Mouse (Mus musculus): ENCODE measurements around the gene Rsc1a1.

Rsc1a1 gene

DNA sequence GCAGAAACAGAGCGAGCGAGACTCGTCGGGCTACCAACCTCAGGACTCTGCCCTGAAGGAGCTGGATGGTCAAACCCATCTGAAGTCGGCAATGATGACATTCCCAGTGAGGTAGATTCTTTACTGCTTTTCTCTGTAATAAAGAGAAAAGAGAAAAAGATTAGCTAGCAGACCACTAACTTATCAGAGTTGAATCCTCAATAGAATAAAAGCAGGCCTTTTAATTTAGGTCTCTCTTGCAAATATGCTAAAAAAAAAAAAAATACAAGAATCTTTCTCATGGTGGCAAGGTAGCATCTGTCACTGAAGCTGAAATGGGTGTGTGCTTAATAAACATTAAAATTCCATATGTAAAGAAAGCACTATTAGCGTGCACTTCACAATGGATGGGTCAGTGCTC, at the start of gene Rsc1a1:
Rsc1a1 (minus strand) TSS at position 101 of the 400 bp plus-strand sequence.
- DNase-seq = no peak

DNA sequence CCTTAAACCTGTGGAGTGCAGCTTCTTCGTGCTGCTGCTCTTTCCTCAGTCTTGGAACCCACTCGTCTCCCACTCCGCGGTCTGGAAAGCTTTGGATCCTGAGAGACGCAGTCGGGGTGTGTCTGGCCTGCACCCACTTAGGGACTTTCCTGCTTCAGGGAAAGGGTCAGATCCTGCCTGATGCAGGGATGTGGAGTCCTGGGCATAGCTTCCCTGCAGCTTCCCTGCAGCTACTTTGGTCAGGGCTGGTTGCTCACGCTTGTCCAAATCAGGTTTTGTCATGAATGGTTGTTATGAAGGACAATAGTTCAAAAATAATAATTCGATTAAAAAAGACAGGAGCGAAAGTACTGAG, 49.8 kb upstream of the Rsc1a1 start:
- no peak for DNase-seq

DNA sequence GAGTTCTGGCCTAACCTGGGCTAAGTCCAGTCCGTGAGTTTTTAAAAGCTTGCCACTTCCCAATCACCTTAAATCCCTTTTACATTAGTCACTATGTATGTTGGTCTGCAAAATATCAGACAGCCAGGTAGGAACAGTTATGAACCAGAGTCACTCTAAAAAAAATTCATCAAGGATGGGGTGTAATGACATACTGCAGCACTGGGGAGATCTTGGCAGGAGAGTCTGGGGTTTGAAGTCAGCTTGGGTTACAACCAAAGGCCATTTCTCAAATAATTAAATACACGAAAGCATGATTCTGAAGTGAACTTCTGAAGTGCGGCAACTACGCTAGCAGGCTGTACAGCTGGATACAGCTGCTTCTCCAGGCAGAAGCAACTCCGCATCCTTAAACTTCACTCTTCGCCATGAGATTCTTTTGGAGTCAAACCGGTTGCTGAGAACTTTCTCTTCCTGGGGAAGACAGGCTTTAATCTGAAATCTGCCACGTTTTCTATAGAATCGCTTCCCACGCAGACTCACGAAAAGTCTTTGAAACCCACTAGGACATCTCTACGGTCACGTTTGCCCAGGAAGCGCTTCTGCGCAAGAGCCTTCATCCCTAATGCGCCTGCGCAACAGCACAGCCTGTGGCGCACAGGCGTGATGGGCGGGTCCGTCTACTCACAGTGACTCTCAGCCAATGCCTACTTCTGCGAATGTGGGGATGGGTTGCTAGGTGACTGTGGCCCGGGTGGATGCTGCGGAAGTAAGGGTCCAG, 49.2 kb upstream of the Rsc1a1 start:
- peak; percentile 93 to 96 for DNase-seq

DNA sequence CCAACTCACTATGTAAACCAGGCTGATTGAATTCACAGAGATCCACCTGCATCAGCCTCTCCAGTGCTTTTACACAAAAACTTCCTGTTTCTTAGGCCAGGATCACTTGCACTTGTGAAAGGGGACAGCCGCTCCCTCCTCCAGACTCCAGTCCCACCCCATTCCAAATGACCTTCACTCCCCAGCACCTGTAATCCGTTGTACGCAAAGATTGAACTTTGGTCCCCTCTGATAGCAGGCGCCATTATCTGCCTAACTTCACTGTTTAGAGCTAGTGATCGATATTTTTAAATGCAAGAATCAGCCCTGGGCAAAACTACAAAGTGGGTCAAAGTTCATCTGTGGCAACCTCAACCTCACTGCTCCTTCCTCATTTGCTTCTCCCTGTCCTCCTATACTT, 46.4 kb upstream of the Rsc1a1 start:
- no peak for DNase-seq

DNA sequence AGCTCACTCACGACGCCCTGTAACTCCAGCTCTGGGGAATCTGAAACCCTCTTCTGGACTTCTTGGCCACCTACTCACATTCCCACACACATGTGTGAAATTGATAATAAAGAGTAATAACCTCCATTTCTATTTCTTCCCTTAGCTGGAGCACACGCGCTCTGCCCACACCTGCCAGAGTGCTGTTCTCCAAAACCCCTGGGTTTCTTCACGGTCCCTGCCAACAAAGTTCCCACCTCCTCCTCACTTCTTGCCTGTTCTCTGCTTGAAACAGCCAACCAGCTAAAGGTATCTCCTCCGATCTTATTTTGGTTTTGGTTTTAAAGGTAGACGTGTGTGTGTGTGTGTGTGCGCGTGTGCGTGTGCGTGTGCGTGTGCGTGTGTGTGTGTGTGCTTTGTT, 45.0 kb upstream of the Rsc1a1 start:
- DNase-seq = no peak

DNA sequence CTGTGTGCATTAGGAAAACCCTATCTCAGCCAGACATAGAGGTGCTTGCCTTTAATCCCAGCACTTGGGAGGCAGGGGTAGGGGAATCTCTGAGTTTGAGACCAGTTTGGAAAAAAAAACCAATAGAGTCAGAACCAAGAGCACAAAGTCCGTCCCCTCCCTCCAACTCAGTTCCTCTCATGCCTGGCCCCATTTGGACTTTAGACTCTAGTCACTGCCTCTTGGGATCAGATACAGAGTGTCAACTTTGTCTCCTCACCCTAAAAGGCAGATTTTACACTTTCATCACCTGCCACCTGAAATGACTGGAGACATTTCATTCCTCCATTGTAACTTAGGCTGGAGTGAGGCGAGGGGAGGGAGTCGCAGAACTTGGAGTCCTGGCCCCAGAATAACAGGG, 43.9 kb upstream of the Rsc1a1 start:
- peak; percentile 57 to 75 for DNase-seq

DNA sequence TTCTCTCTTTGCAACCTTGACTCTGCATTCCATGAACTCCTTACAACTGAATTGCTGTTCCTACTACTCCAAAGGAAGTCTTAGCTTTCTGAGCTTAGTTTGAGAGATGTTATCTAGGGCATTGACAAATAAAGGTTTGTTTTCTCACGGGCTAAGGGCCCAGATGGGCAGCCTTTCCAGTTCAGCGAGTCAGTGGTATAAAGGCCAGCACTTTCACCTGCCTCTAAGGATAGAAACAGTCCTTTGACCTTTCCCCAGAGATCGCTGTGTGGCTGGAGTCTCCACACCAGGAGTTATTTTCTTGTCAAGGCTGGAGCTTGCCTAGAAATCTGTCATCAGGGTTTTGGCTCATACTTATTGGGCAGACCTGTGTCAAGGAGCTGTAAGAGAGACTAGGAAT, 40.3 kb upstream of the Rsc1a1 start:
- peak; percentile 52 to 78 for DNase-seq

DNA sequence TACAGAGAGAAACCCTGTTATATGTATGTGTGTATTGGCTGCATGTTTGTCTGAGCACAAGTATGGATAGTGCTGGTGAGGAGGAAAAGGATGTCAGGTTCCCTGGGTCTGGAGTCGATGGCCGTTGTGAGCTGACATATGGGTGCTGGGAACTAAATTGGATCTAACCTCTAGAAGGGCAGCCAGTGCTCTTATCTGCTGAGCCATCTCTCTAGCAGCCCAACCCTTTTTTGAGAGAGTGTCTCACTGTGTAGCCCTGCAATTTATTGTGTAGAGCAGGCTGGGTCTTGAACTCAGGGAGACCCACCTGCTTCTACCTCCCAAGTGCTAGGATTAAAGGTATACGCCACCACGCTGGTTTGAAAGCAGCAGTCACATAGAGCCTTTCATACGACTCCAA, 39.9 kb upstream of the Rsc1a1 start:
- no peak for DNase-seq

DNA sequence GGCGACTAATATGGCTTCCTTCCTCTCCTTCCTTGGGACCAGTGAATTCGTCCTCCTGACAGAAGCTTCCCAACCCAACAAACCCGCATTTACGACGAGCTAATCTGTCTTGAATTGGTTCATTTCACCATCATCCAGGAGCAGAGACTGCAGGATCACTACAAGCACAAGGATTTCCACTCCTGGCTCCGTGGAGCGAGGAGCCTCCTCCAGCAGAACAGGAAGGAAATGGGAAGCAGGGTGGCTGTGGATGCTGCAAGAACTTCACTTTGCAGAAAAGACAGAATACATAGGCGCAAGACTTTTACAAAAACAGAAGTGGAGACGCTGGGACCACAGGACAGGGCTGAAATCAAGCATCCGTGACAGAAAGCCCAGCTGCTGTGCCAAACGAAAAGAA, 39.2 kb upstream of the Rsc1a1 start:
- no peak for DNase-seq

DNA sequence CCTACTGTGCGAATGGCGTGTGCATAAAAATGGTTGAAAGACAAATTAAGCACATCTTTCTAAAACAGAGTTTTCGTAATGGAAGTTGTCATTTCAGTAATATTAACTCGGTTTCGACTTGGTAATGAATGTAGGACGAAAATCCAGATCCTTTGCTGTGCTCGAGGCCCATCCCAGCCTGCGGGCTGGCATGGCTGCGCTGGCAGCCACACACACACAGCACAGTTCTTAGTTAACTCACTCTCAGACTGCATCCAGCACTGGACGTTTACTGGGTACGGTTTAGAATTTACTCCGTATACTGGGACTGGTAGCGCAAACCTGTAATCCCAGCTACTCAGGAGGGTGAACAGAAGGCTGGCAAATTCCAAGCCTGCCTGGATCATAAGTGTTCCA, 38.3 kb upstream of the Rsc1a1 start:
- no peak for DNase-seq

DNA sequence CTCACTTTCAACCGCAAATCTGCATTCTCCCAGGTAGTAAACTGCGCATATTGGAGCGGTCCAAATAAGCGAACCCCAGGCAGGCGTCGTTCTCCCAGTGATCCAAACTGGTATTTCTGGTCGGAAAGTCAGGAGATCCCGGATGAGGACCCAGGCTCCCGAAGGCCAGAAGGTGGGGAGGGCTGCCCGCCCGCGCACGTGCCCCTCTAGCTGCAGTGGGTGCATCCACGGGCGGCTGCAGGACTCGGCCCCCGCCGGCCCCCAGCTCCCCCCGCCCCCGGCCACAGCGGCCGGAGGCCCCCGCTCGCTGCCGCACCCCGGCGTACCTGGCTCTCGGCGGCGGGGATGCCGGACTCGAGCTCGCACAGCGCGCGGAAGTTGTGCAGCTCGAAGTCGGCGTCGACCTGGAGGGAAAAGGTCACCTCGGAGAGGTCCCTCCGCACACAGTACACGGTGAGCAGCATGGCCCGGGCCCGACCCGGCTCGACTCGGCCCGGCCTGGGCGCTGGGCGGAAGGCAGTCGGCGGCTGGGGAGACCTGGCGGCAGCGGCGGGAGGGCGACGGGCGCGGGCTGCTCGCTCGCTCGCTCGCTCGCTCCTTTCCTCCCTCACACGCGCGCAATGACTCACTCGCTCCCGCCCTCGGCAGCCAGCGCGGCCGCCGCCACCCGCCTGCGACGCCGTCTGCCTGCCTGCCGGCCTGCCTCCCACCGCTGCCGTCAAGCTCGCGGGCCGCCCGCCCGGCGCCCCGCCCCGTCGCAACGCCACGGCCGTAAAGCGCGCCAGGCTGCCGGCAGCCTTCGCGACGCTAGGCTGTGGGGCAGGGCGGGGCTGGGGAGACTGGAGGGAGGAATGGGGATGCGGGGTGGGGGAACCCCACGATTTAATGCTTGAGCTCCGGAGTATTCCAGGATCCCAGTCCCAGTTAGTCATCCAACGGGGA, 37.6 kb upstream of the Rsc1a1 start, which contains the start of gene Ddi2:
Ddi2 (minus strand) TSS at position 689 of the 942 bp plus-strand sequence.
- DNase-seq = peak; percentile 86 to 95

DNA sequence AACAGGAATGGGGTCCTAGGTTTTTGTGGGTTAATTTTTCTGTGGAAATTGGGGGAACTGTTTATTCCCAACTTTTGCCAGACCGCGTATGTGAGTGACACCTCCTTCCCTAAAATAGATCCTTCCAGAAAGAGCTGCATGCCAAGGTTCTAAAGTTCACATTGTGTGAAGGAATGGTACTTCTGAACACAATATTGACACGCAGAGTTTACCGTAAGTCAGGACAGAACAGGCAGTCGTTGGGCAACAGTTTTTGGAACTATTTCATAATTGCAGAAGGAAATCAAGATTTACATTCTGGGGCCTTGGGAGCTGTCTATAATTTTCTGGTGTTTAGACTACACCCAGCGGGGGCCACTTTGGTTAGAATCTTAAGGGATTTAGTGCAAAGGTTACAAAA, 36.6 kb upstream of the Rsc1a1 start:
- no peak for DNase-seq

DNA sequence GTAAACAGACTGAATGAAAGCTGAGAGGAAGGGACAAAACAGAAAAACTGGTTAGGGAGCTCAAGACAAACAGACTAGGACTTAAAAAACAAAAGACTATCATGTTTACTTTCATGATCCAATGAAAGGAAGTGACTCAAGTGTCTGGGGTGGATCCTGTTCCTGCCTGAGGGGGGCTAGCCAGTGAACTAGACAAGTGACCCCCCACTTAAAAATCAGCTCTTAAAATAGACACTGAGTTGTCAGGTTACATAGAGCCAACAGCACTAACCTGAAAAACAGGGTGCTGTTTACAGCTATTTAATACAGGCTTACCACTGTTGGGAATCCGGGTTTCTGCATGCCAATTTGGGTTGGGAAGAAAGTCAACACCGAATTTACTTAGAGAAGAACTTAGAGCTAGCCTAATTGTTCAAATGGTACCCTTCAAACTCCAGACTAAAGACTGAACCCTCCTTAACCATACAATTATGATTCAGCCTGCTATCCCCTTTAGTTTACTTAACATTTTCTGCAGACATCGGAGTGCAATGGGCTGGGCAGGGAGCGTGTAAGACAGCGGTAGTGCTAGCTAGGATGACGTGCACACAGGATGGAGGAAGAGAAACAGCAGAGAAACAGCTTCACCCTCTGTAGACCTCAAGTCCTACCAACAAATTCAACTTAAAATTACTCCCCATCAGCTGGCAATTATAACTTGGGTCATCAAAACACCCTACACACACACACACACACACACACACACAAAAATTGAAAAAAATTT, 35.5 kb upstream of the Rsc1a1 start:
- DNase-seq = no peak

DNA sequence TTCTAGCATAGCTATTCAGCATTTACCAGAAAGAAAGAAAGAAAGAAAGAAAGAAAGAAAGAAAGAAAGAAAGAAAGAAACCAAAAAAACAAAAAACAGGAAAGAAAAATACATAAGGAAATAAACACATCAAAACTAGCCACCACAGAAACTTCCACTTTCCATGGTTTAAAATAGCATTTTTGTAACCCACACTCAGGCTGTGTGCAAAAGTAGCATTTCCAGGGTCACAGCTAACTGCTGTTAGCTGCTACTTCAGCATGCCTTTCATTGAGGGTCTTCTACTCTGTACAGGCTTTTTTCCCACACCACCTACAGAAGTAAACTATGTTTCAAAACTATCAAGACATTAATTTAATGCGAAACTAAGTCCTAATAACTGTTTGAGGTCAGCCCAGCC, 33.9 kb upstream of the Rsc1a1 start:
- DNase-seq = no peak

DNA sequence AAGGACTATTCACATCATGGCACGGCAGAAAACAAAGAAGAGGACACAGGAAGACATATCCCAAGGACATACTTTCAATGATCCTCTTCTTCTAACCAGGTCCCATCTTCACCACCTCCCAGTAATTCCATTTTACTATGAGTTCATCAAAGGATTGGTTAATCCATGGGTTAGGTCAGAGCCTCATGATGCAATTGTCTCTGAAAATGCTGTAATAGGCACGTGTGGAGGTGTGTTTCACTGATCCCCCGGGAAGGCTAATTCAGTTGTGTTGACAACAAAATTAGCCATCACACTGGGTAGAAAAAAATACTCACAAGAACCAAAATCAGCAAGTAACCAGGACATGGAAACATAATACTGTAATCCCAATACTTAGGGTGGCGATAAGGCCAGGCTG, 32.2 kb upstream of the Rsc1a1 start:
- no peak for DNase-seq

DNA sequence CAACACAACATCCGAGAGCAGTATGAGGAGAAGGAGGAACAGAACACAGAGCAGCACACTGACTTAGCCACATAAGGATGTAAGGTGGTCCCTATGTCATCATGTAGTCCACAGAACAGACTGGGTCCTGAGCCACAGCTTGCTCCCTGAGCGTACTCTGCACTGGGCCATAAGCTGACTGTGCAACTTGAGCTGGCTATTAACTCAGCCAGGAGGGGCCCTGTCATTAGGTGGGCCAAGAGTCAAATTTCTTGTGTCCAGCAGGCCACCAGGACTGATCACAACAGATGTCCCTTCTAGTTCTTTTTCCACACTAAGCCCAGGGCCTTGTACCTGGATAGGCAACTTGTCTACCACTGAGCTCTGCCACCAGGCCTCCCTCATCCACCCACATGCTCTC, 29.6 kb upstream of the Rsc1a1 start:
- no peak for DNase-seq

DNA sequence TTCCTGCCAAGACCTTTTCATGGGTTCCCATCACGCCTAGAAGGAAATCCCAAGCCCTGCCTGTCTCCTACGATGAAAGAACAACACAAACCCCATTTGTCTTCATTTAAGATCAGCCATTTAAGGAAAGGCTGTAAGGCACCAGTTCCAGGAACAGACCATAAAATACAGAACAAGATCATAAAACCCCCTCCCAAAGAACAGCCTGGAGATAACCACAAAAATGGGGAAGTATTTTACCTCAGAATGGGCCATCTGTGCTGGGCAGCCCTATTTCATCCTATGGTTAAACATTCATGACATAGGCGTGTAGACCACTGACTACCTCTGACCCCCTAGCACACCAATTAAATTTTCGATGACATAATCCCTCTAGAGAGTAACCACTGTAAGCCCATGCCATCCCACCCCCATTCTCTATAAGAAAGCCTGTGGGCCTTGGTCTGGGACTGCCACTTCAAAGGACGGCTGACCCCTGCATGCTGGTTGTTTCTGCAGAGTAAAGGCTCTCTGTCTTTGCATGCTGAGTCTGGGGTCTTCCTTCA, 28.3 kb upstream of the Rsc1a1 start:
- no peak for DNase-seq

DNA sequence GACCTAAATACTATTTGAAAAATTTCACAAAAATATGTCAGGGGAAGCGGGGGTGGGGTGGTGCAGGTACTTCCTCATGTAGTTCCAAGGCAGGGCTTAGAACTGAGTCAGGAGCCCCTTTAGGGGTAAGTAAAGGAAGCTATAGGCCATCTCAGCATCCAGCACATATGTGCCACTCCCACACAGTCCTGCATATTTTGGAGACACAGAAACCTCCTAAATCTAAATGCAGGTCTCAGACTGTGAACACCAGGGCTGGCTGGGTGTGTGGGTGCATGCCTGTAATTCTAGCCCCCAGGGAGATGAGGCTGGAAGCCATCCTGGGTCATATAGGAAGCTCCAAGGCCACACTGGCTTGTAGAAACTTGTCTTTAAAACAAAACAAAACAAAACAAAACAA, 25.9 kb upstream of the Rsc1a1 start:
- DNase-seq = no peak

DNA sequence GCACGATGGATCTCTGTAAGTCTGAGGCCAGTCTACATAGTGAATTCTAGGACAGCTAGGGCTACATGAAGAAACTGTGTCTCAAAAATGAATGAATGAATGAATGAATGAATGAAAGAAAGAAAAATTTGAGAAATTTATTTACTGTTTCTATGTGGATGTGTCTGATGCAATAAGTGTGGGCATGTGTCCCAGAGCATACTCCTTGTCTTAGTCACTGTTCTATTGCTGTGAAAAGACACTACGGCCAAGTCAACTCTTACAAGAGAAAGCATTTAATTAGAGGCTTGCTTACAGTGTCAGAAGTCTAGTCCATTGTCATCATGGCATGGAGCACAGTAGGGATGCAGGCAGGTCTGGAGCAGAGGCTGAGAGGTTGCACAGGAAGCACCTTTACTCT, 23.6 kb upstream of the Rsc1a1 start:
- no peak for DNase-seq

DNA sequence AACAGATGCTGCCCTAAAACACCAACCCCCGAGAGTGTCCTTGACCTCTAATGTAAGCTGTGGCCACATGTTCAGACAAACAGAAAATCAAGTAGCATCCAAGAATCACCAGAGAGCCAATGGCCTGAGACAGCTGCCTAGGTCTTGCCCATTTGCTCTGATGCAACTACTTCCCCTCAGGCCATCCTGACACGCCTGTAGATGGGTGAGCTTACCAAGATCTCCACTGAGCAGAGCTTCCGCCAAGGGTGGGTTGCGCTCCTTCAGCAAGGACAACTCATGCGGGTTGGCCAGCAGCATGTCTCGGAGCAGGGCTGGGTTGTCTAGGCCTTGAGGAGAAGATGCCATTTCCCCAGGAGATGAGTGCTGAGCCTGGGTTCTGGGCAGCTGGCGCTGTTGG, 22.6 kb upstream of the Rsc1a1 start:
- no peak for DNase-seq

DNA sequence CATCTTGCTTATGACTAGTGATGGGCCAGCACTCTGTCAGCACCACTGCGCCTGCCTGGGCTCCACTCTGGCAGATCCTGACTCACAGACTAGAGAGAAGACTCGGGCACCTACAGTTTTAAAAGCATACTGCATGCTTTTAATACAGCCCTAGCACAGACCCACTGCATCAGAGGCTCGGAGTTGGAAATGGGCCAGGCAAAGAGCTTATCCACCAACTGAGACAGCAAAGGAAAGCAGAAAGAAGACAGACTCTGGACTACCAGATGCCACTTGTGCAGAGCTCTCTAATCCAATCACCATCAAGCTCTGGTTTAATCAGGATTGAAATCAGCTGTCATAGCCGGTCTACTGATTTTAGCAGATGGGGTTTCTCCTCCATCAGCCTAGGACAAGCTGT, 19.9 kb upstream of the Rsc1a1 start:
- no peak for DNase-seq

DNA sequence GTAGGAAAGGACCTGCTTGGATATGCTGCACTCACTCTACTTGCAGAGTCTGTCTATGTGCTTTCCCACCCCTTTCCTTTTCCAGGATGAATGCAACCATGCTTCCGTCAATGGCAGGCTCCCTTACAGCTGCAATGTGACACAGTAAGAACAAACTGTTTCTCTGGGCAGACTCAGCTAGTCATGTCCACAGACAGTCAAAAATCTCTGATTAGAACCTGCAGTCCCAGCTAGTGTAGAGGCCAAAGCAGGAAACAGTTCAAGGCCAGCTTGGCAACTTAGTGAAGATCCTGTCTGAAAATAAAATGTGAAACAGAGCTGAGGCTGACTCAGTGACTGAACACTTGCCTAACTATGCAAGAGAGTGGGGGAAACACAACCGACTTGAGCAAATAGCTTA, 19.2 kb upstream of the Rsc1a1 start:
- DNase-seq = no peak

DNA sequence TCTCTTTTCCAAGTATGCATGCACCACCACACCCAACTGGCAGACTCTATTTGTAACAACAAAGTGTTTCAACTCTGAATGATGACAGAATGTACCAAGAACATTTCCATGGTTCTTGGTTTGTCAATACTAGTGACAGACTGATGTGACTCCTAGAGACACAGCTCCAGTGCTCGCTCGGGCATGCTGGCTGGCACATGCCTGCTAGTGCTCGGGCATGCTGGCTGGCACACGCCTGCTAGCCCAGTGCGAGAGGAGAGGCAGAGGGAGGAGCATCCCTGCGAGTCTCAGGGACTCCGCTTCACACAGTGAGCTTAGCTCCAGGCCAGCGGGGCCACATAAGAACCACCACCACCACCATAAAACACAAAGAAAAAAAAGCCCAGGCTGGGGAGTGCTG, 9.3 kb upstream of the Rsc1a1 start:
- DNase-seq = no peak

Measured in kidney, postnatal 25 days (tissue).